Comparison of ENCODE assay signal across 8 mouse cellular contexts in the genomic region with DNA sequence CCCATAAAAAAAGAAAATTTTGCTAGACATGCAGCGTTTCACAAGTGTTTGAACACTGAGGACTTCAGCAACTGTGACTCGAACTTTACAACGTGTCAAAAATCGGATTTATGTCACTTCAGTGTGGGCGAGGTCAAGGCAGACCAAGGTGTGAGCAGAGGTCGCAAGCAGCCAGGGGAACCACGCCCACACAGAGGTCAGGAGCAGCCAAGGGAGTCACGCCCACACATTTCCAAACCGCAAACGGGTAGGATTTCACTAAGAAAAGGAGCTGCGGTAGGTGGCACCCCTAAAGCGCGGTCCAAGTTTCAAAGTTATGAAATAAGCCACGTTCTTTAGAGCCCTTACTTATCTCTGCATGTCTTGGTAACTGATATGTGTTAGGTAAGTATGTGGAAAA. TPM values are rescaled to one million over a fixed set of nuclear protein-coding genes. Genes with fewer than 3 reads are reported as not detected.
A peak's percentile ranks its signal among the peaks of the same experiment; 100 is the strongest.
DNase-seq lines count a peak whose midpoint lies in the region; ATAC-seq and TF ChIP-seq lines count a peak whose summit lies in the region.

No protein-coding gene starts in this region.

- TF ChIP-seq CTCF in layer of hippocampus, adult 2 months (conservative IDR thresholded peaks at IDR 0.05): no peak

- H3K9ac ChIP-seq in hindbrain, embryonic 16.5 days (ENCODE audit: low read depth, low read length): no peak overlapping the region
- no peak overlapping the region for H3K9ac ChIP-seq in midbrain, embryonic 11.5 days (ENCODE audit: low read length)

- ATAC-seq in hindbrain, embryonic 16.5 days: no peak
- ATAC-seq in midbrain, embryonic 11.5 days (ENCODE audit: low FRiP score): no peak

- no peaks in the 10 kb centered on the region for H3K36me3 ChIP-seq in hindbrain, embryonic 10.5 days
- no peaks in the 10 kb centered on the region for H3K36me3 ChIP-seq in hindbrain, embryonic 16.5 days (ENCODE audit: control insufficient read depth, insufficient read depth, low read length)
- no peaks in the 10 kb centered on the region for H3K36me3 ChIP-seq in midbrain, embryonic 11.5 days (ENCODE audit: control insufficient read depth, insufficient read depth, low read length)

- peak; percentile 6 for DNase-seq in hindbrain, embryonic 10.5 days (ENCODE audit: low spot score)
- peak; percentile 63 for DNase-seq in embryo, embryonic 11 days
- peak; percentile 36 for DNase-seq in kidney, adult 11 months
- DNase-seq in lung, adult 18-20 months: peak; percentile 82 to 87
- DNase-seq in thymus, postnatal 14 days: peak; percentile 26
- DNase-seq in midbrain, embryonic 11.5 days (ENCODE audit: low spot score, missing footprints): no peak
- no peak for DNase-seq in layer of hippocampus, adult 2 months (ENCODE audit: low spot score in 2 of 2)

- no peaks in the 10 kb centered on the region for H3K9me3 ChIP-seq in hindbrain, embryonic 10.5 days
- no peaks in the 10 kb centered on the region for H3K9me3 ChIP-seq in hindbrain, embryonic 16.5 days (ENCODE audit: control insufficient read depth, low read length)
- no peaks in the 10 kb centered on the region for H3K9me3 ChIP-seq in midbrain, embryonic 11.5 days (ENCODE audit: control insufficient read depth, low read length)

- WGBS in hindbrain, embryonic 10.5 days: 9% methylated on average over 14 of the region's 14 CpGs
- WGBS in hindbrain, embryonic 16.5 days: 13% methylated on average over 14 of the region's 14 CpGs
- 12% methylated on average over 14 of the region's 14 CpGs for WGBS in midbrain, embryonic 11.5 days

- H3K4me2 ChIP-seq in hindbrain, embryonic 16.5 days (ENCODE audit: low read length): no peak overlapping the region
- H3K4me2 ChIP-seq in midbrain, embryonic 11.5 days: no peak overlapping the region

- H3K27ac ChIP-seq in hindbrain, embryonic 10.5 days: no peak overlapping the region
- H3K27ac ChIP-seq in hindbrain, embryonic 16.5 days (ENCODE audit: low read depth, low read length): no peak overlapping the region
- no peak overlapping the region for H3K27ac ChIP-seq in midbrain, embryonic 11.5 days (ENCODE audit: low read depth, low read length)
- H3K27ac ChIP-seq in layer of hippocampus, adult 2 months: no peak overlapping the region

- H3K27me3 ChIP-seq in hindbrain, embryonic 10.5 days (ENCODE audit: insufficient read depth, poor library complexity, severe bottlenecking): no peaks in the 10 kb centered on the region
- 0 out of 2 replicates have a peak, but pooled peaks cover 2% of the 10 kb centered on the region for H3K27me3 ChIP-seq in hindbrain, embryonic 16.5 days (replicated peaks; ENCODE audit: control insufficient read depth, insufficient read depth, low read length)
- H3K27me3 ChIP-seq in midbrain, embryonic 11.5 days (ENCODE audit: control insufficient read depth, insufficient read depth, low read length): no peaks in the 10 kb centered on the region

- peaks cover 3% of the 10 kb centered on the region; the same call in 1 of the 2 replicates for H3K4me1 ChIP-seq in hindbrain, embryonic 10.5 days (replicated peaks)
- H3K4me1 ChIP-seq in hindbrain, embryonic 16.5 days (ENCODE audit: control insufficient read depth, insufficient read depth, low read depth, low read length): no peaks in the 10 kb centered on the region
- no peaks in the 10 kb centered on the region for H3K4me1 ChIP-seq in midbrain, embryonic 11.5 days (ENCODE audit: control insufficient read depth, insufficient read depth, low read length)

- no peak overlapping the region for H3K4me3 ChIP-seq in hindbrain, embryonic 10.5 days
- H3K4me3 ChIP-seq in hindbrain, embryonic 16.5 days (ENCODE audit: low read length): no peak overlapping the region
- no peak overlapping the region for H3K4me3 ChIP-seq in midbrain, embryonic 11.5 days (ENCODE audit: low read depth, low read length)
- no peak overlapping the region for H3K4me3 ChIP-seq in layer of hippocampus, adult 2 months

RNA-seq across cellular contexts. Expression of a gene that starts 43.1 kb away (rescaled TPM):
- polyA plus RNA-seq in hindbrain, embryonic 10.5 days (2016; fragmentation: Nextera tagmentation; extraction: Ambion mirVana): 0.64 and 1.0 TPM in 2 replicates
- 1.6 and 1.7 TPM in 2 replicates for polyA plus RNA-seq in hindbrain, embryonic 16.5 days (2015; fragmentation: Nextera tagmentation; extraction: Ambion mirVana)
- polyA plus RNA-seq in midbrain, embryonic 11.5 days (2014; fragmentation: Nextera tagmentation; extraction: Ambion mirVana): 0.86 and 1.2 TPM in 2 replicates
- total RNA-seq in layer of hippocampus, adult 2 months (2021): 1 to 10 TPM in 1 of 2 experiments, under 1 TPM in 1; 0.97 to 1.3 TPM

RNA-seq across cellular contexts. Expression of a gene that starts 43.2 kb away (rescaled TPM):
- 0.46 and 1.2 TPM in 2 replicates for polyA plus RNA-seq in hindbrain, embryonic 10.5 days (2016; fragmentation: Nextera tagmentation; extraction: Ambion mirVana)
- 6.0 and 6.5 TPM in 2 replicates for polyA plus RNA-seq in hindbrain, embryonic 16.5 days (2015; fragmentation: Nextera tagmentation; extraction: Ambion mirVana)
- polyA plus RNA-seq in midbrain, embryonic 11.5 days (2014; fragmentation: Nextera tagmentation; extraction: Ambion mirVana): 0.48 and 0.57 TPM in 2 replicates
- 1 to 10 TPM; 5.8 to 6.1 TPM for total RNA-seq in layer of hippocampus, adult 2 months (2021)

Comparison
In these comparisons a context has a peak if more than half of its experiments do, and no peak if none do; other contexts are left out.
1. DNase-seq: peak in hindbrain, embryonic 10.5 days (single experiment), embryo, embryonic 11 days (single experiment), kidney, adult 11 months (single experiment), lung, adult 18-20 months (2 of 2) and thymus, postnatal 14 days (single experiment); none in midbrain, embryonic 11.5 days (single experiment) and layer of hippocampus, adult 2 months (0 of 2).